Mouse (Mus musculus): ENCODE data around the gene Ins2.

DNA sequence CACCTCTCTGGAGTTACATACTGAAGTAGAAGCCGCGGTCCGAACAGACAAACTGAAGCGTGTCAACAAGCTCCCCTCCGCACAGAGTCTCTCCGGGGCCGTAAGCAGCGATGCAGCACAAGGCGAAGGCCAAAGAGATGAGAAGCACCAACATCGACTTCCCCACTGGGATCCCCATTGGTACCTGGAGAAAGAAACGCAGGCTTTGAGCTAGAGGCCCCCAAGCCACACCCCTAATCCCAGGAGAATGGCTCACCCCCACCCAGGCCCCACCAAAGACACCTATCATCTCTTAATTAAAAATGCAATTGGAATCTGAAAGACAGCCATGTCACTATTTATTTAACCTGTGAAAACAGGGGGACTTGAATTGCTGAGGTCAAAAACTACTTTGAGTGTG is 87.5 kb downstream of the Ins2 start:
- TF ChIP-seq CTCF (IDR thresholded peaks at IDR 0.05; ENCODE audit: extremely low read depth, insufficient read depth, insufficient read length, insufficient replicate concordance) (no peak), POLR2A (IDR thresholded peaks at IDR 0.05; ENCODE audit: low read depth, low read length) (no peak)

Data from spleen, adult 2 months (tissue).